Mouse (Mus musculus): ENCODE data around the gene Msh5. TPM values are rescaled to one million over a fixed set of nuclear protein-coding genes. Genes with fewer than 3 reads are reported as not detected.

Gene Msh5
- polyA plus RNA-seq, 1 experiment from 2014 or later: 5.9 TPM

- ATAC-seq (ENCODE audit: low FRiP score, low TSS enrichment): no peak
- Histone ChIP-seq H3K27me3 (ENCODE audit: control insufficient read depth, insufficient read depth, low read length) (no peaks in the 10 kb centered on the region), H3K4me1 (ENCODE audit: control insufficient read depth, insufficient read depth, low read length) (peaks cover 16% of the 10 kb centered on the region), H3K27ac (ENCODE audit: low read depth, low read length) (no peak overlapping the region), H3K36me3 (ENCODE audit: control insufficient read depth, insufficient read depth, low read length) (no peaks in the 10 kb centered on the region), H3K9me3 (ENCODE audit: control insufficient read depth, low read length) (no peaks in the 10 kb centered on the region), H3K4me3 (ENCODE audit: low read length) (no peak overlapping the region), H3K4me2 (replicated peaks; ENCODE audit: low read depth, low read length) (no peak overlapping the region), H3K9ac (ENCODE audit: low read depth, low read length) (no peak overlapping the region)
- 92% methylated on average over 8 of the region's 8 CpGs for WGBS
Measured at GRCm38 (mm10) chr17:35022541-35023060, 23.9 kb downstream of the Msh5 start.

GRCm38 (mm10) chr17:35021842-35022477 lies 24.6 kb downstream of the Msh5 start:
- Histone ChIP-seq H3K9ac (ENCODE audit: low read depth, low read length) (no peak overlapping the region), H3K4me2 (replicated peaks; ENCODE audit: low read depth, low read length) (no peak overlapping the region), H3K27ac (ENCODE audit: low read depth, low read length) (peak overlapping the region; percentile 73; the same call in 1 of the 2 replicates), H3K9me3 (ENCODE audit: control insufficient read depth, low read length) (no peaks in the 10 kb centered on the region), H3K27me3 (ENCODE audit: control insufficient read depth, insufficient read depth, low read length) (no peaks in the 10 kb centered on the region), H3K4me1 (ENCODE audit: control insufficient read depth, insufficient read depth, low read length) (peaks cover 16% of the 10 kb centered on the region), H3K36me3 (ENCODE audit: control insufficient read depth, insufficient read depth, low read length) (no peaks in the 10 kb centered on the region; the same call in 1 of the 2 replicates), H3K4me3 (ENCODE audit: low read length) (no peak overlapping the region)
- 66% methylated on average over 6 of the region's 6 CpGs for whole genome bisulfite sequencing
- no peak for ATAC-seq (ENCODE audit: low FRiP score, low TSS enrichment)

- peaks cover 14% of the 10 kb centered on the region for H3K4me1 ChIP-seq (ENCODE audit: control insufficient read depth, insufficient read depth, low read length)
- WGBS: 8% methylated on average over 17 of the region's 17 CpGs
- no peaks in the 10 kb centered on the region for H3K27me3 ChIP-seq (ENCODE audit: control insufficient read depth, insufficient read depth, low read length)
- peaks cover 2% of the 10 kb centered on the region; the same call in 1 of the 2 replicates for H3K36me3 ChIP-seq (ENCODE audit: control insufficient read depth, insufficient read depth, low read length)
- no peaks in the 10 kb centered on the region for H3K9me3 ChIP-seq (ENCODE audit: control insufficient read depth, low read length)
- H3K4me3 ChIP-seq (ENCODE audit: low read length): 0 out of 2 replicates have a peak overlapping the region, but pooled peaks have one; percentile 10
- peak overlapping the region; percentile 73; the same call in 1 of the 2 replicates for H3K27ac ChIP-seq (ENCODE audit: low read depth, low read length)
- no peak overlapping the region for H3K9ac ChIP-seq (ENCODE audit: low read depth, low read length)
- peak; percentile 70 for ATAC-seq (ENCODE audit: low FRiP score, low TSS enrichment)
- peak overlapping the region; percentile 21; the same call in 1 of the 2 replicates for H3K4me2 ChIP-seq (replicated peaks; ENCODE audit: low read depth, low read length)
Measured at GRCm38 (mm10) chr17:35021163-35021808, 25.3 kb downstream of the Msh5 start.

- Histone ChIP-seq H3K4me3 (ENCODE audit: low read length) (no peak overlapping the region), H3K9ac (ENCODE audit: low read depth, low read length) (no peak overlapping the region), H3K4me2 (replicated peaks; ENCODE audit: low read depth, low read length) (no peak overlapping the region), H3K27me3 (ENCODE audit: control insufficient read depth, insufficient read depth, low read length) (no peaks in the 10 kb centered on the region), H3K36me3 (ENCODE audit: control insufficient read depth, insufficient read depth, low read length) (peaks cover 9% of the 10 kb centered on the region), H3K27ac (ENCODE audit: low read depth, low read length) (no peak overlapping the region), H3K4me1 (ENCODE audit: control insufficient read depth, insufficient read depth, low read length) (peaks cover 10% of the 10 kb centered on the region), H3K9me3 (ENCODE audit: control insufficient read depth, low read length) (no peaks in the 10 kb centered on the region)
- WGBS: 89% methylated on average over 8 of the region's 8 CpGs
- no peak for ATAC-seq (ENCODE audit: low FRiP score, low TSS enrichment)
Measured at GRCm38 (mm10) chr17:35020551-35020950, 26.0 kb downstream of the Msh5 start.

GRCm38 (mm10) chr17:35019894-35020293 lies 26.7 kb downstream of the Msh5 start:
- Histone ChIP-seq H3K27ac (ENCODE audit: low read depth, low read length) (no peak overlapping the region), H3K4me3 (ENCODE audit: low read length) (no peak overlapping the region), H3K9ac (ENCODE audit: low read depth, low read length) (no peak overlapping the region), H3K4me2 (replicated peaks; ENCODE audit: low read depth, low read length) (no peak overlapping the region), H3K4me1 (ENCODE audit: control insufficient read depth, insufficient read depth, low read length) (peaks cover 8% of the 10 kb centered on the region), H3K27me3 (ENCODE audit: control insufficient read depth, insufficient read depth, low read length) (no peaks in the 10 kb centered on the region), H3K36me3 (ENCODE audit: control insufficient read depth, insufficient read depth, low read length) (peaks cover 16% of the 10 kb centered on the region), H3K9me3 (ENCODE audit: control insufficient read depth, low read length) (no peaks in the 10 kb centered on the region)
- no peak for ATAC-seq (ENCODE audit: low FRiP score, low TSS enrichment)
- 77% methylated on average over 11 of the region's 11 CpGs for WGBS

- Histone ChIP-seq H3K27me3 (ENCODE audit: control insufficient read depth, insufficient read depth, low read length) (no peaks in the 10 kb centered on the region), H3K36me3 (ENCODE audit: control insufficient read depth, insufficient read depth, low read length) (peaks cover 33% of the 10 kb centered on the region), H3K9me3 (ENCODE audit: control insufficient read depth, low read length) (no peaks in the 10 kb centered on the region), H3K27ac (ENCODE audit: low read depth, low read length) (no peak overlapping the region), H3K4me3 (ENCODE audit: low read length) (no peak overlapping the region), H3K4me2 (replicated peaks; ENCODE audit: low read depth, low read length) (no peak overlapping the region), H3K9ac (ENCODE audit: low read depth, low read length) (no peak overlapping the region), H3K4me1 (ENCODE audit: control insufficient read depth, insufficient read depth, low read length) (peaks cover 6% of the 10 kb centered on the region)
- no peak for ATAC-seq (ENCODE audit: low FRiP score, low TSS enrichment)
- 89% methylated on average over 3 of the region's 3 CpGs for WGBS
Measured at GRCm38 (mm10) chr17:35018171-35018570, 28.4 kb downstream of the Msh5 start.

GRCm38 (mm10) chr17:35017706-35018030 lies 28.9 kb downstream of the Msh5 start:
- Histone ChIP-seq H3K27ac (ENCODE audit: low read depth, low read length) (no peak overlapping the region), H3K4me2 (replicated peaks; ENCODE audit: low read depth, low read length) (no peak overlapping the region), H3K9ac (ENCODE audit: low read depth, low read length) (no peak overlapping the region), H3K36me3 (ENCODE audit: control insufficient read depth, insufficient read depth, low read length) (peaks cover 38% of the 10 kb centered on the region), H3K9me3 (ENCODE audit: control insufficient read depth, low read length) (no peaks in the 10 kb centered on the region), H3K27me3 (ENCODE audit: control insufficient read depth, insufficient read depth, low read length) (no peaks in the 10 kb centered on the region), H3K4me1 (ENCODE audit: control insufficient read depth, insufficient read depth, low read length) (peaks cover 6% of the 10 kb centered on the region), H3K4me3 (ENCODE audit: low read length) (no peak overlapping the region)
- no peak for ATAC-seq (ENCODE audit: low FRiP score, low TSS enrichment)
- WGBS: 75% methylated on average over 14 of the region's 14 CpGs

- H3K4me2 ChIP-seq (replicated peaks; ENCODE audit: low read depth, low read length): no peak overlapping the region
- no peak for ATAC-seq (ENCODE audit: low FRiP score, low TSS enrichment)
- no peaks in the 10 kb centered on the region for H3K27me3 ChIP-seq (ENCODE audit: control insufficient read depth, insufficient read depth, low read length)
- no peak overlapping the region for H3K27ac ChIP-seq (ENCODE audit: low read depth, low read length)
- peaks cover 6% of the 10 kb centered on the region for H3K4me1 ChIP-seq (ENCODE audit: control insufficient read depth, insufficient read depth, low read length)
- H3K9me3 ChIP-seq (ENCODE audit: control insufficient read depth, low read length): no peaks in the 10 kb centered on the region
- H3K4me3 ChIP-seq (ENCODE audit: low read length): no peak overlapping the region
- no peak overlapping the region for H3K9ac ChIP-seq (ENCODE audit: low read depth, low read length)
- 79% methylated on average over 10 of the region's 10 CpGs for WGBS
- peaks cover 44% of the 10 kb centered on the region for H3K36me3 ChIP-seq (ENCODE audit: control insufficient read depth, insufficient read depth, low read length)
Measured at GRCm38 (mm10) chr17:35016791-35017705, 29.5 kb downstream of the Msh5 start.

Measured in kidney, embryonic 14.5 days (tissue).